Mouse (Mus musculus): ENCODE results near the gene Btbd2. TPM values are rescaled to one million over a fixed set of nuclear protein-coding genes. Genes with fewer than 3 reads are reported as not detected.

Btbd2 gene
- polyA plus RNA-seq (2014; fragmentation: Illumina TruSeq; extraction: RNeasy Lipid Tissue Mini Kit (QIAGEN cat#74804); ENCODE audit: low replicate concordance) = 0.19 TPM

GRCm38 (mm10) chr10:80656863-80657623 is at the start of gene Btbd2:
Gene Btbd2, minus strand, starts transcription at chr10:80657071.

GRCm38 (mm10) chr10:80701721-80702535 is 45.1 kb upstream of the Btbd2 start, which contains the start of the genes Mob3a and Izumo4:
Gene Mob3a, minus strand, starts transcription at chr10:80701977.
Gene Izumo4, plus strand, starts transcription at chr10:80702184.

GRCm38 (mm10) chr10:80677942-80678436 is 21.1 kb upstream of the Btbd2 start, which contains the start of gene Mknk2:
Gene Mknk2, minus strand, starts transcription at chr10:80678112.

GRCm38 (mm10) chr10:80622661-80623456 is 34.0 kb downstream of the Btbd2 start, which contains the start of gene Csnk1g2:
Gene Csnk1g2, plus strand, starts transcription at chr10:80622838.

GRCm38 (mm10) chr10:80605721-80606120 is 51.1 kb downstream of the Btbd2 start, which contains the start of gene Gm49322:
Gene Gm49322, plus strand, starts transcription at chr10:80606021.

GRCm38 (mm10) chr10:80602698-80603325 is 54.1 kb downstream of the Btbd2 start, which contains the start of the genes Scamp4 and Adat3:
Gene Scamp4, plus strand, starts transcription at chr10:80602872.
Gene Adat3, plus strand, starts transcription at chr10:80602880.

Other genes starting within 250 kb of the Btbd2 start
- gene Tcf3, start 223.4 kb downstream of the Btbd2 start, polyA plus RNA-seq (2014; fragmentation: Illumina TruSeq; extraction: RNeasy Lipid Tissue Mini Kit (QIAGEN cat#74804); ENCODE audit: low replicate concordance) = 4.8 TPM
- gene Onecut3, start 162.2 kb downstream of the Btbd2 start, polyA plus RNA-seq (2014; fragmentation: Illumina TruSeq; extraction: RNeasy Lipid Tissue Mini Kit (QIAGEN cat#74804); ENCODE audit: low replicate concordance) = 0.11 TPM
- gene Atp8b3, start 117.9 kb downstream of the Btbd2 start, polyA plus RNA-seq (2014; fragmentation: Illumina TruSeq; extraction: RNeasy Lipid Tissue Mini Kit (QIAGEN cat#74804); ENCODE audit: low replicate concordance) = not detected
- gene Rexo1, start 95.5 kb downstream of the Btbd2 start, polyA plus RNA-seq (2014; fragmentation: Illumina TruSeq; extraction: RNeasy Lipid Tissue Mini Kit (QIAGEN cat#74804); ENCODE audit: low replicate concordance) = 0.15 TPM
- 1.0 TPM for gene Klf16, start 79.8 kb downstream of the Btbd2 start, polyA plus RNA-seq (2014; fragmentation: Illumina TruSeq; extraction: RNeasy Lipid Tissue Mini Kit (QIAGEN cat#74804); ENCODE audit: low replicate concordance)
- not detected for gene Abhd17a, start 66.7 kb downstream of the Btbd2 start, polyA plus RNA-seq (2014; fragmentation: Illumina TruSeq; extraction: RNeasy Lipid Tissue Mini Kit (QIAGEN cat#74804); ENCODE audit: low replicate concordance)
- gene Scamp4, start 54.2 kb downstream of the Btbd2 start, polyA plus RNA-seq (2014; fragmentation: Illumina TruSeq; extraction: RNeasy Lipid Tissue Mini Kit (QIAGEN cat#74804); ENCODE audit: low replicate concordance) = 1.3 TPM
- gene Adat3, start 54.2 kb downstream of the Btbd2 start, polyA plus RNA-seq (2014; fragmentation: Illumina TruSeq; extraction: RNeasy Lipid Tissue Mini Kit (QIAGEN cat#74804); ENCODE audit: low replicate concordance) = not detected
- gene Gm49322, start 51.0 kb downstream of the Btbd2 start, polyA plus RNA-seq (2014; fragmentation: Illumina TruSeq; extraction: RNeasy Lipid Tissue Mini Kit (QIAGEN cat#74804); ENCODE audit: low replicate concordance) = not detected
- 0.41 TPM for gene Csnk1g2, start 34.2 kb downstream of the Btbd2 start, polyA plus RNA-seq (2014; fragmentation: Illumina TruSeq; extraction: RNeasy Lipid Tissue Mini Kit (QIAGEN cat#74804); ENCODE audit: low replicate concordance)
- gene Mknk2, start 21.0 kb upstream of the Btbd2 start, polyA plus RNA-seq (2014; fragmentation: Illumina TruSeq; extraction: RNeasy Lipid Tissue Mini Kit (QIAGEN cat#74804); ENCODE audit: low replicate concordance) = 0.56 TPM
- 2.5 TPM for gene Mob3a, start 44.9 kb upstream of the Btbd2 start, polyA plus RNA-seq (2014; fragmentation: Illumina TruSeq; extraction: RNeasy Lipid Tissue Mini Kit (QIAGEN cat#74804); ENCODE audit: low replicate concordance)
- gene Izumo4, start 45.1 kb upstream of the Btbd2 start, polyA plus RNA-seq (2014; fragmentation: Illumina TruSeq; extraction: RNeasy Lipid Tissue Mini Kit (QIAGEN cat#74804); ENCODE audit: low replicate concordance) = not detected
- 7.6 TPM for gene Ap3d1, start 85.2 kb upstream of the Btbd2 start, polyA plus RNA-seq (2014; fragmentation: Illumina TruSeq; extraction: RNeasy Lipid Tissue Mini Kit (QIAGEN cat#74804); ENCODE audit: low replicate concordance)
- 4.4 TPM for gene Dot1l, start 98.1 kb upstream of the Btbd2 start, polyA plus RNA-seq (2014; fragmentation: Illumina TruSeq; extraction: RNeasy Lipid Tissue Mini Kit (QIAGEN cat#74804); ENCODE audit: low replicate concordance)
- 1.9 TPM for gene Sf3a2, start 141.1 kb upstream of the Btbd2 start, polyA plus RNA-seq (2014; fragmentation: Illumina TruSeq; extraction: RNeasy Lipid Tissue Mini Kit (QIAGEN cat#74804); ENCODE audit: low replicate concordance)
- not detected for gene Plekhj1, start 141.6 kb upstream of the Btbd2 start, polyA plus RNA-seq (2014; fragmentation: Illumina TruSeq; extraction: RNeasy Lipid Tissue Mini Kit (QIAGEN cat#74804); ENCODE audit: low replicate concordance)
- gene Amh, start 148.2 kb upstream of the Btbd2 start, polyA plus RNA-seq (2014; fragmentation: Illumina TruSeq; extraction: RNeasy Lipid Tissue Mini Kit (QIAGEN cat#74804); ENCODE audit: low replicate concordance) = not detected
- gene Jsrp1, start 156.4 kb upstream of the Btbd2 start, polyA plus RNA-seq (2014; fragmentation: Illumina TruSeq; extraction: RNeasy Lipid Tissue Mini Kit (QIAGEN cat#74804); ENCODE audit: low replicate concordance) = not detected
- gene Oaz1, start 169.6 kb upstream of the Btbd2 start, polyA plus RNA-seq (2014; fragmentation: Illumina TruSeq; extraction: RNeasy Lipid Tissue Mini Kit (QIAGEN cat#74804); ENCODE audit: low replicate concordance) = 174 TPM
- gene Lingo3, start 187.0 kb upstream of the Btbd2 start, polyA plus RNA-seq (2014; fragmentation: Illumina TruSeq; extraction: RNeasy Lipid Tissue Mini Kit (QIAGEN cat#74804); ENCODE audit: low replicate concordance) = not detected
- not detected for gene Lsm7, start 198.1 kb upstream of the Btbd2 start, polyA plus RNA-seq (2014; fragmentation: Illumina TruSeq; extraction: RNeasy Lipid Tissue Mini Kit (QIAGEN cat#74804); ENCODE audit: low replicate concordance)
- 0.11 TPM for gene Sppl2b, start 198.2 kb upstream of the Btbd2 start, polyA plus RNA-seq (2014; fragmentation: Illumina TruSeq; extraction: RNeasy Lipid Tissue Mini Kit (QIAGEN cat#74804); ENCODE audit: low replicate concordance)
- not detected for gene Tmprss9, start 214.8 kb upstream of the Btbd2 start, polyA plus RNA-seq (2014; fragmentation: Illumina TruSeq; extraction: RNeasy Lipid Tissue Mini Kit (QIAGEN cat#74804); ENCODE audit: low replicate concordance)
- not detected for gene Timm13, start 243.9 kb upstream of the Btbd2 start, polyA plus RNA-seq (2014; fragmentation: Illumina TruSeq; extraction: RNeasy Lipid Tissue Mini Kit (QIAGEN cat#74804); ENCODE audit: low replicate concordance)

Data from small intestine, adult 10 weeks (tissue).